Mouse (Mus musculus) left cerebral cortex, postnatal 36 days (tissue): ENCODE data around the gene Alkbh4. TPM values are rescaled to one million over a fixed set of nuclear protein-coding genes. Genes with fewer than 3 reads are reported as not detected.
"Not testable (repeated sequence)": the region's sequence is repeated elsewhere in the genome, so short reads cannot be mapped to it uniquely, and the experiment has no call there.

Source experiments
- DNase-seq, 2 experiments: peaks; one replicate each; pipeline ENCODE4 v3.0.0; 2021 to 2022; ENCODE audit warnings: low spot score in 2 of 2, mixed read lengths in 1 of 2
- intact Hi-C: fragments of 180-260 bp; cut with DNase I; formaldehyde crosslinking; loops from one replicate; pipeline ENCODE4 v1.15.1; 2025
- total RNA-seq, 2 experiments: library from RNA; stranded (reverse); gene quantifications; 2 replicates each; pipeline ENCODE4 v1.2.3; 2021

Alkbh4 gene
- total RNA-seq: 1 to 10 TPM; 7.7 to 9.0 TPM

DNA sequence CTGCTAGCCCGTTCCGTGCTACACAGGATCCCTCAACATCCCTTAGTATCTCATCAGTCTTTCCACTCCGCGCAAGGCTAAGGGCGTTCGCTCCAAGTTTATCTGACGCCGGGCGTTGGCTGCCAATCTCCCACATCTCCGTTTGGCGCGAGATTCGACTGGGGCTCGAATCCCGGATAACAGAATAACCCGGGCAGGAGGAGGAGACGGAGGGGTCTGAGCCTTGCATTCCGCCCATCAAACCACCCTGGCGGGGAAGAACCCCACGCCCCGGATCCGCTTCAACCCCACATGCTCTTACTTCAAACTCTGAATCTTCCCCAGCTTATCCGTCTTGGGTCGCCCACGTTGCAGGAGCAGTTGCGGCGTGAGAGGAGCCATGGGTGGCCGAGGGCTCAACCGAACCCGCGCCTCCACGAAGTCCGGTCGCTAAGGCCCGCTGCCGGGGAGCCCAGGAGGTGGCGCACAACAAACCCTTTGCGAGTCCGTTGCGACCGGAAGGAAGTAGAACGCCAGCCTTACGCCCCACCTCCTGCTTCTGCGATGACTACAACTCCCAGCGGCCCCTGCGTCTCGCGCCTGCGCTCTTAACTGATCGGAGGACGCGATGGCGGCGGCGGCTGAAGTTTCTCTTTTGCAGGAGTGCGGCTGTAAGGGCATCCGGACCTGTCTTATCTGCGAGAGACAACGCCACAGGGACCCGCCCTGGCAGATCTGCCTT, at the start of gene Alkbh4, which contains the start of gene Lrwd1:
Gene Alkbh4, plus strand, starts transcription at position 576 of the 721 bp plus-strand sequence.
Gene Lrwd1, minus strand, starts transcription at position 504 of the 721 bp plus-strand sequence.
- peak; percentile 93 for DNase-seq
- intact Hi-C loops: loop anchor here (2.0 to 5.0 kb wide), 3 partner anchors 19 to 117 kb away; partner anchors contain the start of gene Polr2j

DNA sequence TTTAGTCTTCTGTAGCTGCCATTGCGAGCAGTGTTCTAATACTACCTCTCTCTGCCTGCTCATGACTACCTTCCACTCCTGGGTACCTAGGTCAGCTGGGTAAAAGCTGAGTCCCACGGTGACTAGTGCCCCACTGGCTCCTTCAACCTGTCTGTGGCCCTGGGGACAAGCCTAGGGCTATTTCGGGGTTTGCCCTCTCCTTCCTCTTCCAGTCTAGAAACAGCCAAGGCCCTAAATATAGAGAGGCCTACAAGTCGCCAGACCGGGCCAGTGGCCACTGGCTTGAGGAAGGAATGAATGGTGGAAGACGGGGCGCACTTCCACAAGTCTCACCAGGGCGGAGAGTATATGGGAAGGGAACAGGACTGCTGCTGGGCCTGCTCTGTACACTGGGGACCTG, 49.7 kb upstream of the Alkbh4 start:
- intact Hi-C loops: no loop called here
- DNase-seq: no peak

DNA sequence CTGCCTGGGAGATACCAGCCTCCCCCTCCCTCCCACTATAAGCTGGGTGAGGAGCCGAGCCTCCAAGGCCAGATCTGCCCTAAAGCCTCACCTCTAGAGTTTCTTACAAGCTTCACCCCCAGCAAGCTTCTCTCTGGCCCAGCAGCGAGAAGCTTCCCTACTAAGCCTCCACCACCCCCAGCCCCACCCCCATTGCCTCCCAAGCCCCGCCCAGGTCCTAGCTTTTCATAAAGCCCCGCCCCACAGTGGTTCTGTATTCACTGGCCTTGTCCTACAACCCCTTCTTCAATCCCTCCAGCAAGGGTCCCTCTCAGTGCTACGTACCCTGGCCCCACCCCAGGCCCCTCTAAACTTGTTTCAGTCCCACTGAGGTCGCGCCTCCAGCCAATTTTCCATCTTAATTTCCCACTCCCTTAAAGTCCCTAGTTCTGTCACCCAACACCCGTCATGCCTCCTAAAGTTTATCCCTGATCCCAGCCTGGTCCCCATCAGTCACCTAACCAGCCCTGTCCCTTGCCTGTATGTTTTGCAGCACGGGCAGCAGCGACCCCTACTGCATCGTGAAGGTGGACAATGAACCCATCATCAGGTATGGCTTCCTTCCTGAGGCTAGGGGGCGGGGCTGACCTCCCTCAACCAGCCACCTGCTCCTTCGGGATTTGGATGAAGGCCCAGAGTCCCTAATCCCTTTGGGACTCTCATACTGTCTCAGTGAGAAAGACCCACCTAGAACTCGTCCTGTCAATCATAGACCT, 46.9 kb upstream of the Alkbh4 start:
- intact Hi-C loops: no loop called here
- no peak for DNase-seq

- no peak for DNase-seq
- intact Hi-C loops: no loop called here
These were observed 44.0 kb upstream of the Alkbh4 start for GRCm38 (mm10) chr5:136091927-136092326.

GRCm38 (mm10) chr5:136094249-136095010, 41.5 kb upstream of the Alkbh4 start:
- DNase-seq: peak in 1 of 2 experiments; percentile 24
- intact Hi-C loops: no loop called here

DNA sequence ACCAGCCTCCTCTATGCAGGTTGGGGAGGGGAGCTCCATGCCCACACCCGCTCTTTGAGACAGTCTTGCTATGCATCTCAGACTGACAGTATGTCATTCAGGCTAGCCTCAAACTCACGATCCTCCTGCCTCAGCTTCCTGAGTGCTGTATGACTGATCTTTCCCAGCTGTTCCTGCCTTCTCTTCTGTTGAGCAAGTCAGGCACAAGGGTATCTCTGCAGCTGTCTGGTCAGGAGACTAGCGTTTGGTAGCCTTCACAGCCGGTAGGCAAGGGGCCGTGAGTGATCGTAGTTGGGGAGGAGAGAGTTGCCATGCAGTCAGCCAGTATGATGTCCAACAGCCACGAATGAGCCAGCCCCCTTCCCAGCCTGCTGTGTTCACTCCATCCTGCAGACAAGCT, 40.9 kb upstream of the Alkbh4 start:
- no peak for DNase-seq
- intact Hi-C loops: no loop called here

DNA sequence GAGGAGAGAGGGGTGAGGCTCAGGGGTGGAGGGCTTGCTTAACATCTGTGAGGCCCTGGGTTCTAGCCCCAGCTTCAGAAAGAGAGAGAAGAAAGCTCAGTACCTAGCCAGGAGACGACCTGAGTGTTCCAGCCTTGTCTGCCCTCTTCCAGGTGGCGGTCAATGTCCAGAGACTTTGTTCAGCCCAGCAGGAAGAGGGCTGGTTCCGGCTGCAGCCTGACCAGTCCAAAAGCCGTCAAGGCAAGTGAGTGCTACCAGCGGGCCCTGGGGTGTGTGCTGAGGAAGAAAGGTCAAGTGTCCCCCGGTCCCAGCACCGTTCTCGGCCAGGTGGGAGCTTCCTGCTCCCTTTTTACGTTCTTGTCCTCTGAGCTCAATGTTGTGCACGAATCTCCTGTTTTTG, 37.4 kb upstream of the Alkbh4 start:
- intact Hi-C loops: no loop called here
- no peak for DNase-seq

DNA sequence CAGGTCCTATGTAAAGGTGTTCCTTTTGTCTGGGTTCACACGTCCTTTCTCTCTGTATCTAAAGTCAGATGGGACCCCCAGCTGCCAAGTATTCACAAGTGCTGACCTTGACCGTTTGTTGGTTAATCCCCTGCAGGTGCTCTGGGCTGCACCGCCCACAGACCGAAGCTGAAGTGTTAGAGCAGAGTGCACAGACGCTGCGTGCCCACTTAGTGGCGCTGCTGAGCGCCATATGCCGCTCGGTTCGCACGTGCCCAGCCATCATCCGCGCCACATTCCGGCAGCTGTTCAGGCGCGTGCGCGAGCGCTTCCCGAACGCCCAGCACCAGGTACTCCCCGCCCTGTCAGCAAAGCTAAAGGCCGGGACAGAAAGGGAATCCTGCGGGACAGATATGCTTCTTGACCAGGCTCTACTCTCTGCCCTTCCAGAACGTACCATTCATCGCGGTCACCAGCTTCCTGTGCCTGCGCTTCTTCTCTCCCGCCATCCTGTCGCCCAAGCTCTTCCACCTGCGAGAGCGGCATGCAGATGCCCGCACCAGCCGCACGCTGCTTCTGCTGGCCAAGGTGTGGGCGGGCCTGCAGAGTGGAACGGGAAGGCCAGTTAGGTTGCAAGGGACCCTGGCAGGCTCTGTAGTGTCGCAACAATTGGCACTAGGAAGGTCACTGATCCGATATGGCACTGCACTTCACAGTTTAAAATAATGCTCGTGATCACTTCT, 33.7 kb upstream of the Alkbh4 start:
- intact Hi-C loops: no loop called here
- DNase-seq: peak; percentile 79 to 81

DNA sequence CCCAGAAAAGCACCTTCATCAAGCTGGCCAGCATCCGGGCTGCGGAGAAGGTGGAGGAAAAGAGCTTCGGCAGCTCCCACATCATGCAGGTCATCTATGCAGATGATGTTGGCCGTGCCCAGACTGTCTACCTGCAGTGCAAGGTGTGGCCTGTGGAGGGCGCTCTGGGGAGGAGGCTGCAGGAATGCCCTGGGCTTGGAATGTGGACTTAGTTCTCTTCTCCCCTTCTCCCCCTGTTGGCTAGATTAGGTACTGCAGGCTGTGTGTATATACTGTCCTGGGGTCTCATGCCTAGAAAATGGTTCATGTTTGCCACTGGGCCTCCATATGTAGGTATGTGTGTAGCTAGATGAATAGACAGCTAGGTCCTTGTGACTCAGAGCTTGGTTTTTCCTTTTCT, 31.4 kb upstream of the Alkbh4 start:
- intact Hi-C loops: no loop called here
- DNase-seq: no peak

- intact Hi-C loops: no loop called here
- DNase-seq: no peak
These were observed 27.5 kb upstream of the Alkbh4 start for GRCm38 (mm10) chr5:136108486-136108885.

GRCm38 (mm10) chr5:136109042-136109441, 26.9 kb upstream of the Alkbh4 start:
- DNase-seq: no peak
- intact Hi-C loops: no loop called here

DNA sequence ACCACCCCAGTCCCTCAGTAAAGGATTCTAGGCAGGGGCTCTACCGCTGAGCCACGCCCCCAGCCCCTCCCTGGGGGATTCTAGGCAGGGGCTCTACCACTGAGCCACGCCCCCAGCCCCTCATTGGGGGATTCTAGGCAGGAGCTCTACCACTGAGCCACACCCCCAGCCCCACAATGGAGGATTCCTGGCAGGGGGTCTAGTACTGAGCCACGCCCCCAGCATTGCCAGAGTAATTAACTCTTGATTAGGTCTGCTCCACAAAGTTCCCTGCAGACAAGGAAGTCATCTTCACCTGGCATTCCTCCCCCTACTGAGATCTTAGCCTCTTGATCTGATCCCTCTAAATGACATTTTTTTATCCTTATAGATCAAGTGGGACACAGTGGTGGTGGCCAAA, 22.4 kb upstream of the Alkbh4 start:
- intact Hi-C loops, DNase-seq: not testable (repeated sequence)

- intact Hi-C loops: loop anchor here (2.0 kb wide), 1 partner anchor 19 kb away; no protein-coding TSS in a partner anchor
- peak; percentile 97 to 98 for DNase-seq
These were observed 19.8 kb upstream of the Alkbh4 start, which contains the start of gene Polr2j for GRCm38 (mm10) chr5:136115891-136116783. TSS of gene Polr2j (plus strand) at chr5:136116631.

- no peak for DNase-seq
- intact Hi-C loops: loop anchor here (2.0 kb wide), 1 partner anchor 18 kb away; no protein-coding TSS in a partner anchor
These were observed 19.2 kb upstream of the Alkbh4 start for GRCm38 (mm10) chr5:136116784-136117112.

- intact Hi-C loops: no loop called here
- DNase-seq: no peak
These were observed 13.8 kb upstream of the Alkbh4 start for GRCm38 (mm10) chr5:136122165-136122564.

GRCm38 (mm10) chr5:136136292-136136990, 495 bp downstream of the Alkbh4 start:
- intact Hi-C loops: loop anchor here (5.0 kb wide), 1 partner anchor 116 kb away; no protein-coding TSS in a partner anchor
- no peak for DNase-seq

DNA sequence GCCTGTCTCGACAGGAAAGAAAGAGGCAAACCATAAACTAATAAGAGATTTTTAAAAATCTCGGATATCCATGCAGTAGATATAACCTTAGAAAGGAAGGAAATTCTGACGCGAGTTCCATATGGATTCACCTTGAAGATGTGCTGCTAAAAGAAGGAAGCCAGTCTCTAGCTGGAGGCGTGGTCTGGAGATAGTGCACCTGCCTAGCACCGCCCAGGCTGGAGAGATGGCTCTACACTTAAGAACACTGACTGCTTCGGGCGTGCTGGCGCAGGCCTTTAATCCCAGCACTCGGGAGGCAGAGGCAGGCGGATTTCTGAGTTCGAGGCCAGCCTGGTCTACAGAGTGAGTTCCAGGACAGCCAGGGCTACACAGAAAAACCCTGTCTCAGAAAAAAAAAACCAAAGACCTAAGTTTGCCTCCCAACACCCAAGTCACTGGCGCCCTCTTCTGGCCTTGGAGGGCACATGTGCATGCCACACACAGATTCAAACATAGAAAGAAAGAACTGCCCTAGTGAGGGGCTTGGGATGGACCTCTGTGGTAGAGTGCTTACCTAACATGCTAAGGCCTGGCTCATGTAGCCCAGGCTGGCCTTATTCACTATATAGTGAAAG, 1.8 kb downstream of the Alkbh4 start:
- DNase-seq: no peak
- intact Hi-C loops: loop anchor here (5.0 kb wide), 1 partner anchor 115 kb away; no protein-coding TSS in a partner anchor
